Mouse (Mus musculus) urinary bladder, adult 2 months (tissue): ENCODE data around the gene Golga1. TPM values are rescaled to one million over a fixed set of nuclear protein-coding genes. Genes with fewer than 3 reads are reported as not detected.

Experiments used
- DNase-seq: peaks from one replicate; pipeline ENCODE4 v3.0.0; 2022; ENCODE audit warnings: low spot score
- polyA plus RNA-seq: library from polyadenylated mRNA; depleted of rRNA; stranded (reverse); fragments of >200 nt; gene quantifications from 2 replicates; pipeline ENCODE4 v1.2.3, GENCODE M21; 2012; rRNA removed

The Golga1 gene
- polyA plus RNA-seq, 1 experiment, result 33.4 TPM

- DNase-seq, result no peak
Measured at GRCm38 (mm10) chr2:38975181-38975580, 90.2 kb downstream of the Golga1 start.

GRCm38 (mm10) chr2:38974171-38974570, 91.2 kb downstream of the Golga1 start:
- no peak for DNase-seq

GRCm38 (mm10) chr2:38973701-38974100, 91.6 kb downstream of the Golga1 start:
- no peak for DNase-seq

- no peak for DNase-seq
Measured at GRCm38 (mm10) chr2:38973223-38973622, 92.1 kb downstream of the Golga1 start.

GRCm38 (mm10) chr2:38970057-38970456, 95.3 kb downstream of the Golga1 start:
- no peak for DNase-seq

GRCm38 (mm10) chr2:38969650-38970049, 95.7 kb downstream of the Golga1 start:
- no peak for DNase-seq

Other genes starting within 250 kb of the Golga1 start
- 5.3 and 5.4 TPM in 2 replicates for gene Nr6a1, start 137.9 kb downstream of the Golga1 start, polyA plus RNA-seq
- gene Olfml2a, start 133.6 kb downstream of the Golga1 start, polyA plus RNA-seq, result 7.7 and 12.3 TPM in 2 replicates
- gene Wdr38, start 68.1 kb downstream of the Golga1 start, polyA plus RNA-seq, result 0.88 and 1.1 TPM in 2 replicates
- 72.3 and 79.9 TPM in 2 replicates for gene Arpc5l, start 60.2 kb downstream of the Golga1 start, polyA plus RNA-seq
- gene Rpl35, start 59.9 kb downstream of the Golga1 start, polyA plus RNA-seq, result 609 and 648 TPM in 2 replicates
- gene Scai, start 125.2 kb upstream of the Golga1 start, polyA plus RNA-seq, result 5.0 and 5.7 TPM in 2 replicates
- gene Ppp6c, start 160.9 kb upstream of the Golga1 start, polyA plus RNA-seq, result 48.7 and 51.5 TPM in 2 replicates